Mouse (Mus musculus): ENCODE data around the gene Gm5767. TPM values are rescaled to one million over a fixed set of nuclear protein-coding genes. Genes with fewer than 3 reads are reported as not detected.

Gm5767 gene
- total and polyA plus RNA-seq, 2 experiments from 2014 or later = not detected

- H3K27me3 ChIP-seq (ENCODE audit: insufficient read depth, low read length) = no peaks in the 10 kb centered on the region
- H3K36me3 ChIP-seq (ENCODE audit: insufficient read depth, low read length) = no peaks in the 10 kb centered on the region
- H3K4me2 ChIP-seq (ENCODE audit: low read depth, low read length, poor library complexity, severe bottlenecking) = no peak overlapping the region
- WGBS = 76% methylated on average over 2 of the region's 2 CpGs
- no peak for ATAC-seq (ENCODE audit: low FRiP score)
- no peak for DNase-seq (ENCODE audit: low spot score)
- no peak overlapping the region for H3K9ac ChIP-seq (replicated peaks; ENCODE audit: low read length, poor library complexity, severe bottlenecking)
- H3K4me3 ChIP-seq (ENCODE audit: low read depth, low read length) = no peak overlapping the region
- H3K27ac ChIP-seq (ENCODE audit: low read depth, low read length) = no peak overlapping the region
- no peaks in the 10 kb centered on the region for H3K9me3 ChIP-seq (ENCODE audit: low read length)
- H3K4me1 ChIP-seq (ENCODE audit: insufficient read depth, low read length) = no peaks in the 10 kb centered on the region
- TF ChIP-seq CTCF (IDR thresholded peaks at IDR 0.05) = no peak
These were observed 4.3 kb upstream of the Gm5767 start for GRCm38 (mm10) chr16:8676228-8676627.

- ATAC-seq (ENCODE audit: low FRiP score) = no peak
- H3K27ac ChIP-seq (ENCODE audit: low read depth, low read length) = no peak overlapping the region
- TF ChIP-seq CTCF (IDR thresholded peaks at IDR 0.05) = peak; percentile 92
- no peaks in the 10 kb centered on the region for H3K36me3 ChIP-seq (ENCODE audit: insufficient read depth, low read length)
- DNase-seq (ENCODE audit: low spot score) = peak; percentile 70
- no peak overlapping the region for H3K9ac ChIP-seq (replicated peaks; ENCODE audit: low read length, poor library complexity, severe bottlenecking)
- WGBS = 53% methylated on average over 4 of the region's 4 CpGs
- H3K4me3 ChIP-seq (ENCODE audit: low read depth, low read length) = no peak overlapping the region
- H3K27me3 ChIP-seq (ENCODE audit: insufficient read depth, low read length) = no peaks in the 10 kb centered on the region
- no peaks in the 10 kb centered on the region for H3K4me1 ChIP-seq (ENCODE audit: insufficient read depth, low read length)
- H3K4me2 ChIP-seq (ENCODE audit: low read depth, low read length, poor library complexity, severe bottlenecking) = no peak overlapping the region
- no peaks in the 10 kb centered on the region for H3K9me3 ChIP-seq (ENCODE audit: low read length)
These were observed 3.8 kb upstream of the Gm5767 start for GRCm38 (mm10) chr16:8676800-8677199.

- no peak overlapping the region for H3K27ac ChIP-seq (ENCODE audit: low read depth, low read length)
- H3K9ac ChIP-seq (replicated peaks; ENCODE audit: low read length, poor library complexity, severe bottlenecking) = no peak overlapping the region
- no peaks in the 10 kb centered on the region for H3K9me3 ChIP-seq (ENCODE audit: low read length)
- no peak for TF ChIP-seq CTCF (IDR thresholded peaks at IDR 0.05)
- H3K4me3 ChIP-seq (ENCODE audit: low read depth, low read length) = no peak overlapping the region
- ATAC-seq (ENCODE audit: low FRiP score) (no peak), DNase-seq (ENCODE audit: low spot score) (no peak)
- no peak overlapping the region for H3K4me2 ChIP-seq (ENCODE audit: low read depth, low read length, poor library complexity, severe bottlenecking)
- H3K36me3 ChIP-seq (ENCODE audit: insufficient read depth, low read length) = 0 out of 2 replicates have a peak, but pooled peaks cover 3% of the 10 kb centered on the region
- no peaks in the 10 kb centered on the region for H3K4me1 ChIP-seq (ENCODE audit: insufficient read depth, low read length)
- no peaks in the 10 kb centered on the region for H3K27me3 ChIP-seq (ENCODE audit: insufficient read depth, low read length)
- 43% methylated on average over 5 of the region's 5 CpGs for WGBS
These were observed 2.5 kb upstream of the Gm5767 start for GRCm38 (mm10) chr16:8678035-8678434.

- Histone ChIP-seq H3K4me2 (ENCODE audit: low read depth, low read length, poor library complexity, severe bottlenecking) (no peak overlapping the region), H3K9ac (replicated peaks; ENCODE audit: low read length, poor library complexity, severe bottlenecking) (no peak overlapping the region), H3K27ac (ENCODE audit: low read depth, low read length) (no peak overlapping the region), H3K4me1 (ENCODE audit: insufficient read depth, low read length) (no peaks in the 10 kb centered on the region), H3K27me3 (ENCODE audit: insufficient read depth, low read length) (no peaks in the 10 kb centered on the region), H3K36me3 (ENCODE audit: insufficient read depth, low read length) (0 out of 2 replicates have a peak, but pooled peaks cover 4% of the 10 kb centered on the region), H3K4me3 (ENCODE audit: low read depth, low read length) (no peak overlapping the region), H3K9me3 (ENCODE audit: low read length) (no peaks in the 10 kb centered on the region)
- TF ChIP-seq CTCF (IDR thresholded peaks at IDR 0.05) = no peak
- no peak for DNase-seq (ENCODE audit: low spot score)
- 77% methylated on average over 4 of the region's 4 CpGs for WGBS
- no peak for ATAC-seq (ENCODE audit: low FRiP score)
These were observed 1.9 kb upstream of the Gm5767 start for GRCm38 (mm10) chr16:8678676-8679075.

- TF ChIP-seq CTCF (IDR thresholded peaks at IDR 0.05) = no peak
- H3K4me2 ChIP-seq (ENCODE audit: low read depth, low read length, poor library complexity, severe bottlenecking) = no peak overlapping the region
- 0 out of 2 replicates have a peak, but pooled peaks cover 6% of the 10 kb centered on the region for H3K36me3 ChIP-seq (ENCODE audit: insufficient read depth, low read length)
- no peak for ATAC-seq (ENCODE audit: low FRiP score)
- no peaks in the 10 kb centered on the region for H3K27me3 ChIP-seq (ENCODE audit: insufficient read depth, low read length)
- H3K9ac ChIP-seq (replicated peaks; ENCODE audit: low read length, poor library complexity, severe bottlenecking) = no peak overlapping the region
- no peak for DNase-seq (ENCODE audit: low spot score)
- H3K4me1 ChIP-seq (ENCODE audit: insufficient read depth, low read length) = no peaks in the 10 kb centered on the region
- no peaks in the 10 kb centered on the region for H3K9me3 ChIP-seq (ENCODE audit: low read length)
- 78% methylated on average over 3 of the region's 3 CpGs for WGBS
- no peak overlapping the region for H3K4me3 ChIP-seq (ENCODE audit: low read depth, low read length)
- no peak overlapping the region for H3K27ac ChIP-seq (ENCODE audit: low read depth, low read length)
These were observed 790 bp upstream of the Gm5767 start for GRCm38 (mm10) chr16:8679780-8680179.

GRCm38 (mm10) chr16:8685087-8685486 is 4.5 kb downstream of the Gm5767 start:
- DNase-seq (ENCODE audit: low spot score) = no peak
- WGBS = 83% methylated on average over 4 of the region's 4 CpGs
- no peaks in the 10 kb centered on the region for H3K27me3 ChIP-seq (ENCODE audit: insufficient read depth, low read length)
- no peak overlapping the region for H3K4me3 ChIP-seq (ENCODE audit: low read depth, low read length)
- TF ChIP-seq CTCF (IDR thresholded peaks at IDR 0.05) = no peak
- H3K36me3 ChIP-seq (ENCODE audit: insufficient read depth, low read length) = peaks cover 20% of the 10 kb centered on the region; the same call in 1 of the 2 replicates
- no peaks in the 10 kb centered on the region for H3K9me3 ChIP-seq (ENCODE audit: low read length)
- no peak overlapping the region for H3K27ac ChIP-seq (ENCODE audit: low read depth, low read length)
- H3K9ac ChIP-seq (replicated peaks; ENCODE audit: low read length, poor library complexity, severe bottlenecking) = no peak overlapping the region
- ATAC-seq (ENCODE audit: low FRiP score) = no peak
- no peak overlapping the region for H3K4me2 ChIP-seq (ENCODE audit: low read depth, low read length, poor library complexity, severe bottlenecking)
- H3K4me1 ChIP-seq (ENCODE audit: insufficient read depth, low read length) = no peaks in the 10 kb centered on the region
